Mouse (Mus musculus) liver (tissue): Measurements from ENCODE around the gene Cyren.

ENCODE experiments used
- DNase-seq: peaks from one replicate; pipeline ENCODE4 v3.0.0-alpha.2; 2020; ENCODE audit warnings: mixed read lengths

Gene Cyren

DNA sequence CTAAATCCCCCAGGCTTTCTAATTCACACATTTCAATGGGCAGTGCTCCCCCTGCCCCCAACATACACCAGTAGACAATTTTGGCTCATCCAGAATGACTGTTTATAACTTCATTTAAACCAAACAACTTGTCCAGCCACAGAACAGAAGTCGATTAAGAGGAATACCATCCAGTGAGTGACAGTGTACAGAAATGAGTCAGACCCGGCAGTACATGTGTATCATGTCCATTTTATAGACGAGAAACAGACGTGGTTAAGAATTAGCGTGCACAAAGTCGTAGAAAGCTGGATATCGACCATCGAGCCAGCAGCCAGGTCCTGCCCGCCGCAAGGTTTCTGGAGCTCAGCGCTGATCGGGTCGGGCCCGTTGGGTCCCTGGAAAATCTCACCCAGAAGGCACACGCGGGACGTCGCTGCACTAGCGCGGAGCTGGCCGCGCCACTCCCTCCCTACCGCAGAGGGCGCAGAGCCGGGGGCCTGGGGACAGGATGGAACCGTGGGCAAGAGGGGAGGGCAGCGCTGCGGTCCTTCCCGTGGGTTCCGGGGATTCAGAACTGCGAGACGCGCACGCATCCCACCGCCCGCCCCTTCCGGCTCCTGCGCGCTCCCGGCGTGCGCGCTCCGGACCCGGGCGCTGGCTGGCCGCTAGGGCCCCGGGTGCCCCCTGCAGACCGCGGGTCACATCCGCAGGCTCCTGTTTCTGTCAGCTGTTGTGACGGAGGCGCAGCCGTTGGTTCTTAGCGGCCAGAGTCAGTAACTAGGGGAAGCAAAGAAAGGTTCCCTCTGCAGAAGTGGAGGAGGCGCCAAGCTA lies at the start of gene Cyren:
Cyren (minus strand) TSS at position 552 of the 813 bp plus-strand sequence.
- peak; percentile 91 for DNase-seq

DNA sequence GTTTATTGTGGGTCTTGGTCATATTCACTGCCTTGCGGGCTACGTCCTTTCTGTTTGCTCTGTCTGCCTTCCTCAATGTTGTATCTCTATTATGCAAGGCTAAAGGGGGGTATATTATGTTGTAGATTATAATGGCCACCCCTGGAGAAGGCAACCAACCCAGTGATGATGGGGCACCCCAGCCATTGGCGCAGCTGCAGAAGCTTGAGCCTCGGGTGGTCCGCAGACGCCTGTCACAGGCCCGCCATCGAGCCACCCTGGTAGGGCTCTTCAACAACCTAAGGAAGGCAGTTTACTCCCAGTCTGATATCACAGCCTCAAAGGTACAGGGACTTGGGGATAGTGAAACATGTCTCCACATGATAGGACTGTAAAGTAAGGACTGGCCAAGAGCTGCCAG lies 49.7 kb upstream of the Cyren start:
- no peak for DNase-seq

DNA sequence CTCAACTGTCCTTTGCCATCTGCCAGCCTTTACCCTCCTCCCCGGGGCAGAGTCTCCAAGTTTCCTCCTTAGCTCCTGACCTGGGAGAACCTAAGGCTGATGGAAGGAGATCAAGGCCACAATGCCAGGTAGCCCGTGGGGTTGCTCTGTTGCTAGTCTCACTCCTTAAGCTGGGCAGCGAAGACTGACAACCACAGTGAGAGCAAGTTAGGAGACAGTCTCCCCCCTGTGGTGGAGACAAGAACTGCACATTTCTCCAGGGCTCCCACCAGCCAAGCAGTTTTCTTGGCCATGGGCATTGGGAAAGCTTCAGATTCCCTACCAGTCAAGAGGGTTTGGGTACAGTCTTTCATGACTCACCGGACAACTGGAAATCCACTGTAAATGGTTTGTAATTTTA lies 49.3 kb upstream of the Cyren start:
- peak; percentile 71 for DNase-seq

DNA sequence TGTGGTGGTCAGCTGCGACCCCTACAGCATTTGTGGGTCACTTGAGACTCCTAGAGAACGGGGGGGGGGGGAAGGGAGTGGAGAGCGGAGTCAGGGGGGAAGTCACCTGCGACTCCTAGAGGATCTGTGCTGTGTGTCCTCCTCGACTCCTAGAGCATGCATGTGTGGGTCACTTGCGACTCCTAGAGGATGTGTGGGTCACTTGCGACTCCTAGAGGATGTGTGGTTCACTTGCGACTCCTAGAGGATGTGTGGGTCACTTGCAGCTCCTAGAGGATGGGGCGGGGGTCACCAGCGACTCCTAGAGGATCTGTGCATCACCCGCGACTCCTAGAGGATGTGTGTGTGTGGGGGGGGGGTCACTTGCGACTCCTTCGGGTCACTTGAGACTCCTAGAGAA lies 44.1 kb upstream of the Cyren start:
- DNase-seq, result peak; percentile 70

DNA sequence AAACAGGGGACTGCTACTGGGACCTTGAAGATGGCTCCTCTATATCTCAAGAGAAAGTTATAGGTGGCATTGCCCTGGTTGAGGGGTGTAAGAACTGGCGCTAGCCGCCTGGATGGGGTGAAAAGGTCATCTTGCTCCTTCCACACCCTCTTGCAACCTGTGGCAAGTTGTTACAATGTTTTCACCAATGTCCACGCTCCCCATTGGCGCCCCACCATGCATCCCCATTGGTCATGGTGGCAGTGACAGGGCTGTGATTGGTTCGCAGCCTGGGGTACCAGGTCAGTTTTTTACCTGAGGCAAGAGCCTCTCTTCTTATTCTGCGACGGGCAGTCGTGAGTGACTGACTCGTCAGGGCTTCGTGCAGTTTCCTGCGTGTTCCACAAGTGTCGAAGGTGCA lies 42.8 kb upstream of the Cyren start:
- DNase-seq, result no peak

DNA sequence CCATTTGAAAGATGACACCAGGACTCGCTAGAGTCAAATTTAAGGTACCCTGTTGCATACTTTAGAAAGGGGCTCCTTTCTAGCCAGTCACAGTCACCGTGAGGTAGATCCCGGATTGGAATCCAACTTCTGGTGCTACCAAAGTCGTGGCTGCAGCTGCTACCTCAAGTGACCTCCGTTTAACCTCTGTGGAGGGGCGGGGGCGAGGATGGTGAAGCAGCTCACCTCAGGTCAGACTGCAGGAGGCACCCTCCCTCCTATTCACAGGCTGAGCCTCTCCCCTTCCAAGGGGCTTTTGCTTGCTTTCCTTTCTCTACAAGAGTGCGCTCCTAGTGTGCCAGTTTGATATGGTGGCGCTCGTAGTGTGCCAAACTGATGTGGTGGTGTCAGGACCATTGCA lies 42.1 kb upstream of the Cyren start, which contains the start of gene Stra8:
Stra8 (plus strand) TSS at position 208 of the 400 bp plus-strand sequence.
- DNase-seq, result no peak

DNA sequence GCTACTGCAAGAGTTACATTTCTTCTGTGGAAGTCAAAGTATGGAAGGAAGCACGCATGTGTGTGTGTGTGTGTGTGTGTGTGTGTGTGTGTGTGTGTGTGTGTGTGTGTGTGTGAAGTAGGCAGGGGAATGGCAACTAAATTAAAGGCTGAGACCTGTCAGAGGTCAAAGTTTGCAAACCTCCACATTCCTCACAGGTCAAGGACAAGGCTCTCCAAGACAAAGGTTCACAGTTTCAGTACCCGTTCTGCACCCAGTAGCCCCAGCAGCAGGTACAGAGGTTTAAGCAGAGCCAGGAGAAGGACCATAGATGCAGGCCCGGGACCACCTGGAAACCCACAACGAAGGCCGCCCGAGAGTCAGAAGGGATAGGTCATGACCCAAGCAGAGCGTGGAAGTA lies 41.3 kb upstream of the Cyren start:
- DNase-seq, result no peak

DNA sequence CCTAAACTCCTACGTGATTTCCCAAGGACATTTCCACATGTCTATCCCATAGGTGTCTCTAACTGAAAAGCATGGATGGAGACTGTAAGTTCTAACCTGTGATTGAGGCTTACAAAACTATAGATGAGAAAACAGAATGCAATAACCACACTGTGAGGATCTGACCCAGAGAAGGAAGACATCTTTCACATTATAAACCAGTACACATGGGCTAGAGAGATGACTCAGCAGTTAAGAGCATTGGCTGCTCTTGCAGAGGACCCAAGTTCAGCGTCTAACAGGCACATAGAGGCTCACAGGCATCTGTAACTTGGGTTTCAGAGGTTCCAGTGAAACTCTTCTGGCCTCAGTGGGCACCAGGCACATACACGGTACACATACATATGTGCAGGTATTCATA lies 36.6 kb upstream of the Cyren start:
- no peak for DNase-seq

DNA sequence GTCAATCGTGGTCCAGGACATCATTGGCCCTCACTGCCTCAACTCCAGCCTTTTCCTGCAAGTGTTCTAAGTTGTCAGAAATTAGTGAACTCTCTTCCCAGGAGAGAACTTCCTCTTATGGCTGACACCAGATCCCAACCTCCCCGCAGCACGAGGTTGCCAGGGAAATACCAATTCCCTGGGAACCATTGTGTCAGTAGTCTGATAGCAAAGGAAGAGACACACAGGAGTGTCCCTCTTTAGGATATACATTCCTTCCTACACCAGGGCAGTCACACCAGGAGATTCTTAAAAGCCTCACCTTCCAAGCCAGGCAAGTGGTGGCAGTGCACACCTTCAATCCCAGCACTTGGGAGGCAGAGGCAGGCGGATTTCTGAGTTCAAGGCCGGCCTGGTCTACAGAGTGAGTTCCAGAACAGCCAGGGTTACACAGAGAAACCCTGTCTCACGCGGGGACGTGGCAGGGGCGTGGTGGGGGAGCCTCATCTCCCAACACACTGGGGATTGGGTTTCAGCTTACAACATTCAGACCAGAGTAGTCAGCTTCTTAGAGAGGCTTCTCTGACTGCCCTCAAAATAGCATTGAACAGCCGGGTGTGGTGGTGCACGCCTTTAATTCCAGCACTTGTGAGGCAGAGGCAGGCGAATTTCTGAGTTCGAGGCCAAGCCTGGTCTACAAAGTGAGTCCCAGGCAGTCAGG lies 35.6 kb upstream of the Cyren start:
- no peak for DNase-seq

DNA sequence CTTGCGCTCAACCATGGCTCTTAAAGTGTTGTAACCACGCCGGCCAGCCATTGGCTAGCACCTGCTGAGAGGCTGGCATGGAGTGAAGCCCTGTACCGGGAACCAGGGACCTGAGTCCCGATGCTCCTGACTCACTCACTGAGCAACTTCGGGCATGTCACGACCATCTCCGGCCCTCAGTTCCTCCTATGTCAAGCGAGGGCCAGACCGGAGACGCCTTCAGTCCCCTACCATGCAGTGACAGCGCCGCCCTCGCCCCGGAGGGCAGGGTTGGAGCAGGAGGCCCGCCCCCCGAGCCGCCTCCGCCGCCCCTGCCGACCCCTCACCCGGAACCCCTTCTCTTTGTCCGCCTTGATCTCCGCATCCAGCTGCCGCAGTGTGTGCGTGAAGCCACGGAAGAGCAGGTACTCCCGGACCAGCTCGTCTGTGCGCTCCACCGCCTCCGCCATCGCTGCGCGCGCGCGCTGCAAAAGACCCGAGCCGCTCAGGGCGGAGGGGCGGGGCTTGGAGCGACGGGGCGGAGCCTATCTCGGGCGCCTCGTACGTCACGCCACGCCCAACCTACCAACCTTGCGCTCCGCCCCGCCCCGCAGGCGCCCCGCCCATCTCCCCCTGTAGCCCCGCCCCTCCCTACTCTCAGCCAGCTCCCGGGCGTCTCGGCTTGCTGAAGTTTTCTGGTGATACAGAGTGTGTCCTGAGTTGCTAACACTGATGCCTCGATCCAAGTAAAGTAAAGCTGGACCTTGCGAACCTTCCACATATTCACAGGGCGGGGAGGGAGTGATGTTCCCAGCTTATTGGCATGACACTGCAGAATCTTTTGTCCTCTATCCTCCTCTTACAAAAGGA lies 32.7 kb upstream of the Cyren start, which contains the start of gene Wdr91:
Wdr91 (minus strand) TSS at position 506 of the 849 bp plus-strand sequence.
- peak; percentile 98 for DNase-seq

DNA sequence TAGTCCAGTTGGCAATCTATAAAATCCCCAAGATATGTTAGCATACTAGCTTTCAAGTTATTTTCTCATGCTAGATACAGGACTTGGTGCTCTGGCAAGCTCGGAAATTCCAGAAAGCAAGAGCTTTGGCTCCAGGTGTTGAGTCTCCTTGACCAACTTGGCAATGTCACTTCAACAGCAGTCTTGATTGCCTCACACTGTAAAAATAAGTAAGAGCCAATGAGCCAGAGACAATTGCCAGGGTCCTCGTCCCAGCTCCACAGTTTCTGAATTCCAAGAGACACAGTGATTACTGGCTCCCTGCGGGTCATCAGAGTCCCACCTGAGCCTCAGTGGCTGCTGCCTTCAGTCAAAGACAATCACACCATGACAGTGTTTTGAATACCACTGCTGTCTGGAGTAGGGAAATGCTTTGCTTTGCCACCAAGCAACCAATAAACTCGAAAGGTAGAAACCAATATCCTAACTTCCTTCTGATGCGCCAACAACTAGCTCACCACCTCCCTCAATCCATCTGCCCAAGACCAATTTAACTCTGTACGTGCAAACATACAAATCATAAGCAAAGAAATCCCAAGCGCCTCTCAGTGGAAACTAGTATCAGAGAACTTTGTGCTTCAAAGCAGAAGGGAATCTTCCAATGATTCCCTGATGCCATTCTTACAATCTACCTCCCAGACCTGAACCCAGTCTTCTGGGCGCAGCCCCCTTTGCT lies 31.9 kb upstream of the Cyren start:
- no peak for DNase-seq

DNA sequence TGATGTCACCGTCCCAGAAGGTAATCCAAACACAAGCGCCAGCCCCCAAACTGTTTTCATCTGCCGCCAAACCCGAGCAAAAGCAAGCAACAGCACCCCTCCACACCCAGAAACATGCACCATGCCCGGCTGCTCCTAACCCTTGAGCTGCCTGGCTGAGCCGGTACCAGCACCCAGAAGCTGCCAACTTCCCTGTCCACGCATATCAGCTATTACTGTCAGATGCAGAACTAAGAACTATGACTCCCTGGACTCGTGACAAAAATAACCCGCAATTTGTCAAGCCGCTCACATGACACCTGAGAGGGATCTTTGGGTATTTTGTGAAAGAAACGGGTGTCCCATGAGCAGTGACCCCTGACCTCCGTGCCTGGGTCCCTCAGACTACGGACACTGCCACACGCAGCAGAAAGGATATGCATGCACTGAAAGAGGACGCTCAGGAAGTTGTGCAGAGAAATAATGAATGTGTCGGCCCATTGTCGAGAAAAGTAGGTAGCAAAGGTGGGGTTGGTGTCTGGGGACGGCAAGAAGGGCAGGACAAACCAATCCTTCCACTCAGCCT lies 29.9 kb upstream of the Cyren start:
- peak; percentile 51 for DNase-seq

DNA sequence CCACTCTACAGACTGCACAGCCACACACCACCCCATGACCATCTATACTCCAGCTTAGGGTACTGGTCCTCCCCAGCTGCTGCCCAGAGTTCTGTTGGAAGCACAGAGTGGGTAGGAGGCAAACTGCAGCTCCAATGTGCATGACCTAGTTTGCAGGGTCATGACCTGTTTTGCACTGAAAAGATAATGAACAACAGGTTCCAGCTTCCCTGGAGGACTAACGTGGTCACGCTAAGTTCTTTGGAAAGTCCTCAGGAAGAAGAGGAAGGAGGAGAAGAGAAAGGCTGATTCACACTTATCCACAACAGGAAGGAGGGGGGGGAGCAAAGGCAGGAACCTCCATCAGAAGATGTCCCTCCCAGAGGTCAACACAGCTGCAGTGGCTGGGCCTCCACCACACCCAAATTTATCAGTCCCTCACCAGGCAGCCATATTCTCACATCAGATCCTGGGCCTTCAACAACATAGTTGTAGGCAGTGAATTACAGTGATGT lies 29.3 kb upstream of the Cyren start:
- DNase-seq, result peak; percentile 87

DNA sequence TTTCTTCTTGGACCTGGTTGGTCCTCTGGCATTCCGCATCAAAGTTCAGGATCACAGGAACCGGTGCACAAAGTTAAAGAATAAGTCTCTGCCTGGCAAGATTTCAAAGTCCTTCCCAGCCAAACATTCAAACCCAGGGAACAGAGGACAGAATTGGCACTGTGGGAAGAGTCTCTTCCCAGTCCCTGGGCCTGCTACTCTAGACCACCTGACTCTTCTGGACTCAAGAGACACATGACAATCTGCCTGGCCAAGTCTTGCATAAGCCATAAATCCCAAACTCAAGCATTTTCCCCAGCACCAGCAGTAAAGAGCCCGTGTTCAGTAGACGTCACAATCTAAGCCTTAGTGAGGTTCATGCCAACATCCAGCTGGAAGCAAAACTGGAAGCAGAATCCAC lies 28.8 kb upstream of the Cyren start:
- no peak for DNase-seq

DNA sequence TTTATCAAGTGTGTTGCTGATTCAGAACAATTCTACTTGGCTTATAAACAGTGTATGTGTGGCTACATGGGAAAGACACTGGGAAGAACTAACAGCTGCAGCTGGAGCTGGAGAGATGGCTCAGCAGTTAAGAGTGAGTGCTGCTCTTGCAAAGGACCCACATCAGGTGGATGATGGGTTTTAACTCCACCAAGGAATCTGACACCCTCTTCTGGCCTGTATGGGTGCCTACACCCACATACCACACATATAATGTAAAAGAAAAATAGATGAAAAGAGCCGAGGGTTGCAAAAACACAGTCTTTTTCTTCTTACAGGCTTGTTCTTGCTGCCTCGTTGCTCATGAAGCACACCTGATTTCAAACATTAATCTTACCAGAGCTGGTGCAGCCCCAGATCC lies 28.3 kb upstream of the Cyren start:
- DNase-seq, result no peak

DNA sequence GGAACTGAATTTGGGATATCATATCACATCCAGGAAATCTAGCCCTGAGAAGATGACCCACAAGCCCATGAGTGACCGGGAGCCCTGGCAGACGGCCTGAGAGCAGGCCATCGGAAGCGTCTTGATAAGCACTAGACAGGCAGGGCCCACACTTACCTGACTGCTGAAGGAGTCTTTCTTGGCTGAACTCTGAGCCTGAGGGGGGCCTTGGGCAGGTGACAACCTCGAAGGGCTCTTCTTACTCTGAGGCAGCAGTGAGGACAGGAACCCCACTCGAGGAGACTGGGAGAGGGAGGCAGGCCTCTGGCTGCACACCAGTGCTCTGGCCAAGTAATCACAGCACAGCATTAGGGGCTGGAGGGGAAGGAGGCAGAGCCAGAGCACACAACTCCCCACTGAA lies 26.5 kb upstream of the Cyren start:
- DNase-seq, result no peak

DNA sequence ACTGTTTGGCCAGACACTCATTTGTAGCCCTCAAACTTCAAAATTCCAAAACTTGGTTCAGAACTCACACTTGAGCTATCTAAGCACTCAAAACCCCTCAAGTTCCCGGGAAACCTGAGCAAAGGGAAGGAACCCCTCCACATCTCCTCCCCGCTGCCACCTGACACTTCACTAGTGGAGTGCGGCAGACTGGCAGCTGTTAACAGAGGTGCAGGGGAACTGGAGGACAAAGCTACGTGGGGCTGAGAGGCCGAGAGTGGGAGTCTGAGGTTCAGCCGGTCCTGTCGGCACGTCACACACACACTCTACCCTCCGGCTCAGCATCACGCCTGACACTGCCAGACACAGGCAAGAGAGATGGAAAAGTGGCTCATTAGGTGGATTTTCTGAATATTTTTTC lies 26.0 kb upstream of the Cyren start:
- no peak for DNase-seq

DNA sequence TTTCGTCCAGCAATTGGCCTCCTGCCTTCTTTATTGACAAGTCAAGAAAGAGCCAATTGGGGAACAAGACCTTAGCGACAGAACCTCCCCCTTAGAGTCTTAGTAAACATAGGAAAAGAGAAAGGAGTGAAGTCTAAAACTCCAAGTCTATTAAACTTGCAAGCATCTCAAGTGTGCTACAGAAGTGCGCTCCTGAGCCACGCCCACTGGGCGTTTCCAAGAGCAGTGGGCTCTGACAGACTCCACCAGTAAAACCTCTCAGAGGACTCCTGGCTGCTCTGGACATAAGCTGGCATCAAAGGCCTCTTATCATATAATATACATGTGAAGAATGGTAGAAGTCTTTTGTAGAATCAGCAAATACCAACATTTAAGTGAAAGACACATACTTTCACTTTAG lies 25.6 kb upstream of the Cyren start:
- DNase-seq, result peak; percentile 58

DNA sequence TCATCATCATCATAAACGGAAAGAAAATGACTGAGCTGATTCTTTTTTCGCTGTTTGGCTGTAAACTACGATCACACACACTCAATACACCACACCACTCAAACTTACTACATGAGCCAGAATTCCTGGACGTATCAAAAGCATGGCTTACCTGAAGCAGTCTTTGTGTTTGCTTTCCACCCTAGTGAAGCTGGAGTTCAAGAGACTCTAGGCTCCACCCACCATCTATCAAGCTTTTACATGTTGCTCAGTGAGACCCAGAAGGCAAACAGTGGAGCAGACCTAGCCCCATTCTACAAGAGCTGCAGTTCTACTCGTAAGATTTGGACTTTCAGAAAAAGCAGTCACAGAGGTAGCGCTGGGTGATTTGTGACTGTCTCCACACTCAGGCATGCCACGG lies 24.7 kb upstream of the Cyren start:
- DNase-seq, result no peak

DNA sequence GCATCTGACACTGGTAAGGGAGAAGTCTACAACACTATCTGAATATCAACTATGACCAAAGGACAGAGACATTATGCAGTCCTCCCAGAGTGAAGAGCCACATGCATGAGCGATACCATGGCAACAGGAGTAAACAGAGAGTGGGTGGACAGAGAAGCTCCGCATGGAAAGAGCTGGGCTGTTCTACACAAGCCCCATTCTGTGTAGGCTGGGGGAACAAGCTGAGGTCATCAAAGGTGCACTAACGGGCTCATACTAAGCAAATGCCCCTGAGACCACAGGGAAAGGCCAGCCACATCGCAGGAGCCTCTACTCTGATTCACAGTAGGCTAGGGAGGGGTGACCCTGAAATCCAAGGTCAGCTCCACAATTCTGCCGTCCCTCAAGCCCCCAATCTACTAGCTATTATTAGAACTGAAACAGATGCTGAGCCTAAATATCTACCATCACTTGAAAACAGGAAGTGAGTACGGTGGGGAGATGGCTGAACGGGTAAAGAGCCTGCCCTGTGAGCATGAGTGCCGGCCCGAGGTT lies 24.1 kb upstream of the Cyren start:
- DNase-seq, result no peak

DNA sequence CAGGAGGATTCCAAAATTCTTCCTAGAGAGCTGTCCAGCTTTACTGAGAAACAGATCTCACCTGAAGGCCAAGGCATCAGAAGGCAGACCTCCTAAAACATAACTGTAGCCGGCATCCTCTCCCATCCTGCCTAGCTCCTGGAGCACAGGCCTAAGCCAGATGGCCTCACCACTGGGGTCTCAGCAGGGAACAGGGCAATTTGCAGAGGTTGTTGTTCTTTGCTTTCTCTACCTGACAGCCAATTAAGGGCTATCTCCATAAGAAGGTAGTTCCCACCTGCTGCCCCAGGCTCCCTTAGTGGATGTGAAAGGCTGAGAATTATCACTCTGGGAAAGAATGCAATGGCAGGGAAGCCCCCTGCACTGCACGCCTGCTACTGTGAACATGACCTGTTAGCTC lies 23.1 kb upstream of the Cyren start:
- DNase-seq, result no peak

DNA sequence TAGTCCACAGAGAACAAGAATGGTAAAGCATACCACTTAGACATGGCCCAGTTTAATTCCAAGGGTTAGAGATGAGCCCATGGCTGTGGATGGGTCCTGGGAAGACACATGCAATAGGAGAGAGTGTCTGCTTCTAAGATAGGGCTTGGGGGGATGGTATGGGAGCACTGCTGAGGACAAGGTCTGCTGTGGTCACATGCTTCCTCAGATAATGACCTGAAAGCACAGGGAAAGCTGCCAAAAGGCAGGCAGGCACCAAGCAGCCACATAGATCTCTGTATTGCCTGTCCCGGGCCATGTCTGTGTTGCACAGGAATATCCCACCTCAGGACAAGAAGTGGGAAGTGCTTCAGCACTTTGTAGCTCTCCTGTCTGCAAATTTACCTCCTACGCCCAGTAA lies 21.3 kb upstream of the Cyren start:
- DNase-seq, result no peak
